ENCODE assay signal across 16 mouse cellular contexts in genomic region chr6:21806005-21806404, GRCm38 (mm10). TPM values are rescaled to one million over a fixed set of nuclear protein-coding genes. Genes with fewer than 3 reads are reported as not detected.
"Had no signal": no experiment of that assay in that cellular context is flagged by ENCODE, and none has a peak within 500 bp of the region (broad histone marks: within the 10 kb centered on the region; RNA-seq: fewer than 3 reads in every experiment).

No protein-coding gene starts in this region.

- H3K4me3 ChIP-seq: layer of hippocampus, adult 2 months; limb, embryonic 10.5 days; limb, embryonic 13.5 days; liver, embryonic 13.5 days had no signal

- H3K9me3 ChIP-seq: limb, embryonic 10.5 days; limb, embryonic 13.5 days; liver, embryonic 13.5 days had no signal

- DNase-seq: kidney, adult 2 months; kidney, postnatal 25 days; layer of hippocampus, adult 9-11 months; liver, embryonic 13.5 days; lung, adult 2 months; lung, postnatal 14 days; lung, postnatal 4 days; midbrain, embryonic 14.5 days; thymus, adult 18-20 months; thymus, postnatal 36 days had no signal

- H3K36me3 ChIP-seq: liver, embryonic 13.5 days had no signal

- H3K27me3 ChIP-seq: limb, embryonic 13.5 days; liver, embryonic 13.5 days had no signal

- H3K27ac ChIP-seq: kidney, postnatal 0 days; layer of hippocampus, adult 2 months; limb, embryonic 10.5 days; liver, embryonic 13.5 days had no signal

- H3K4me2 ChIP-seq: limb, embryonic 13.5 days; liver, embryonic 13.5 days; midbrain, embryonic 11.5 days had no signal

- H3K9ac ChIP-seq: limb, embryonic 13.5 days; liver, embryonic 13.5 days had no signal

- H3K4me1 ChIP-seq: limb, embryonic 10.5 days; liver, embryonic 13.5 days had no signal

RNA-seq across cellular contexts. Expression of gene Tspan12, which starts 46.3 kb away (rescaled TPM):
- total RNA-seq: megakaryocyte-erythroid progenitor cell, adult 5-6 weeks had no signal
